20 mouse cellular contexts compared by ENCODE assay signal in genomic region chr7:102048524-102048923, GRCm38 (mm10). TPM values are rescaled to one million over a fixed set of nuclear protein-coding genes. Genes with fewer than 3 reads are reported as not detected.
A peak's percentile ranks its signal among the peaks of the same experiment; 100 is the strongest.
DNase-seq lines count a peak whose midpoint lies in the region; ATAC-seq and TF ChIP-seq lines count a peak whose summit lies in the region.
"Not testable (repeated sequence)": the region's sequence is repeated elsewhere in the genome, so short reads cannot be mapped to it uniquely, and the experiment has no call there.
"Had no signal": no experiment of that assay in that cellular context is flagged by ENCODE, and none has a peak within 500 bp of the region (broad histone marks: within the 10 kb centered on the region; RNA-seq: fewer than 3 reads in every experiment).

No protein-coding gene starts in this region.

- not testable (repeated sequence) for H3K9ac ChIP-seq in MEL (ENCODE audit: control insufficient read depth, low read depth, low read length, poor library complexity, severe bottlenecking); heart, adult 2 months (ENCODE audit: low read depth, low read length); kidney, postnatal 0 days (ENCODE audit: low read depth, low read length); lung, embryonic 14.5 days

- H3K4me1 ChIP-seq in MEL (ENCODE audit: control insufficient read depth in 1 of 2, insufficient read depth in 2 of 2, low read length in 2 of 2); heart, adult 2 months (ENCODE audit: control insufficient read depth, insufficient read depth, low read length); kidney, postnatal 0 days (replicated peaks; ENCODE audit: insufficient read depth, low read length); lung, embryonic 14.5 days (ENCODE audit: insufficient read depth): not testable (repeated sequence)

- not testable (repeated sequence) for H3K4me2 ChIP-seq in kidney, postnatal 0 days (ENCODE audit: low read length); lung, embryonic 14.5 days

- TF ChIP-seq POLR2A in MEL (IDR thresholded peaks at IDR 0.05; ENCODE audit: control insufficient read depth in 1 of 2, insufficient read depth in 1 of 2, low read depth in 1 of 2, low read length in 2 of 2, poor library complexity in 1 of 2); heart, adult 2 months (IDR thresholded peaks at IDR 0.05; ENCODE audit: insufficient read depth, low read depth, low read length): not testable (repeated sequence)

- H3K36me3 ChIP-seq in MEL (ENCODE audit: control insufficient read depth in 1 of 2, insufficient read depth in 2 of 2, low read length in 2 of 2); heart, adult 2 months (ENCODE audit: control insufficient read depth, insufficient read depth, low read length); kidney, postnatal 0 days (ENCODE audit: insufficient read depth, low read length); lung, embryonic 14.5 days (ENCODE audit: insufficient read depth); splenic B cell, adult 2 months (ENCODE audit: control insufficient read depth, insufficient read depth, low read length, poor library complexity, severe bottlenecking): not testable (repeated sequence)

- H3K79me2 ChIP-seq in MEL (ENCODE audit: control insufficient read depth, insufficient read depth, low read length, poor library complexity); heart, adult 2 months (replicated peaks; ENCODE audit: control insufficient read depth, insufficient read depth, low read length): not testable (repeated sequence)

- H3K27me3 ChIP-seq in MEL (ENCODE audit: control insufficient read depth in 1 of 2, insufficient read depth in 2 of 2, low read length in 2 of 2); heart, adult 2 months (ENCODE audit: control insufficient read depth, insufficient read depth, low read length); kidney, postnatal 0 days (ENCODE audit: insufficient read depth, low read length); lung, embryonic 14.5 days (ENCODE audit: insufficient read depth, low read length); splenic B cell, adult 2 months (ENCODE audit: control insufficient read depth, insufficient read depth, low read length, poor library complexity, severe bottlenecking): not testable (repeated sequence)

- not testable (repeated sequence) for ATAC-seq in kidney, postnatal 0 days (replicated peaks; ENCODE audit: low FRiP score, low read depth); lung, embryonic 14.5 days (ENCODE audit: insufficient read depth)

- peak; percentile 7 to 51 (median 36); a peak in 4 of 6 replicates for TF ChIP-seq CTCF in MEL (IDR thresholded peaks at IDR 0.05 in 2 of 3, conservative IDR thresholded peaks at IDR 0.05 in 1 of 3; ENCODE audit: control insufficient read depth in 1 of 3, insufficient read depth in 1 of 3, low read depth in 2 of 3, low read length in 3 of 3, poor library complexity in 1 of 3, severe bottlenecking in 1 of 3)
- TF ChIP-seq CTCF in heart, adult 2 months (IDR thresholded peaks at IDR 0.05) = peak; percentile 63
- TF ChIP-seq CTCF in kidney, postnatal 0 days (IDR thresholded peaks at IDR 0.05; ENCODE audit: low read depth) = peak; percentile 49
- peak; percentile 34 for TF ChIP-seq CTCF in lung, embryonic 14.5 days (IDR thresholded peaks at IDR 0.05; ENCODE audit: low read depth)

- H3K4me3 ChIP-seq in MEL (ENCODE audit: control insufficient read depth in 1 of 2, insufficient read depth in 1 of 2, low read depth in 2 of 2, low read length in 2 of 2); heart, adult 2 months; kidney, postnatal 0 days (replicated peaks; ENCODE audit: low read depth, low read length); lung, embryonic 14.5 days (ENCODE audit: low read depth, low read length): not testable (repeated sequence)

- intact Hi-C loops in heart, adult 2 months (cut with DNase I) = not testable (repeated sequence)

- peak; percentile 36 for TF ChIP-seq RAD21 in MEL (IDR thresholded peaks at IDR 0.05; ENCODE audit: low read depth, low read length)

- not testable (repeated sequence) for H3K27ac ChIP-seq in MEL (ENCODE audit: control insufficient read depth, low read depth, low read length); heart, adult 2 months; kidney, postnatal 0 days; lung, embryonic 14.5 days (ENCODE audit: low read depth)

- not testable (repeated sequence) for H3K9me3 ChIP-seq in MEL (replicated peaks; ENCODE audit: insufficient read depth, low read length); kidney, postnatal 0 days (replicated peaks; ENCODE audit: low read length); lung, embryonic 14.5 days (ENCODE audit: low read depth, low read length)

- DNase-seq in B cell, adult 2 months = peak; percentile 12 to 31
- peak; percentile 60 for DNase-seq in MEL (ENCODE audit: low read depth, low spot score)
- DNase-seq in c-Kit-positive CD71-positive TER-119-positive erythroid progenitor cells, embryonic 14.5 days (ENCODE audit: low spot score) = peak; percentile 37
- DNase-seq in heart, adult 2 months; kidney, postnatal 0 days (ENCODE audit: low spot score); lung, embryonic 14.5 days: not testable (repeated sequence)
- peak; percentile 65 for DNase-seq in splenic B cell, adult 2 months (ENCODE audit: low read depth, low spot score)

- not testable (repeated sequence) for TF ChIP-seq EP300 in MEL (IDR thresholded peaks at IDR 0.05; ENCODE audit: low read depth in 1 of 2, low read length in 2 of 2); heart, adult 2 months (IDR thresholded peaks at IDR 0.05; ENCODE audit: insufficient read depth, low read depth, low read length)

TF ChIP-seq in MEL, 35 proteins besides CTCF, POLR2A, EP300 and RAD21:
- TF ChIP-seq ZNF384 (IDR thresholded peaks at IDR 0.05; ENCODE audit: low read depth, low read length) (peak; percentile 41; the same call in 1 of the 2 replicates), SMC3 (IDR thresholded peaks at IDR 0.05; ENCODE audit: low read depth, low read length) (peak; percentile 41)

RNA-seq across cellular contexts. Expression of gene Rnf121, which starts 16.7 kb away (rescaled TPM):
- total RNA-seq in MEL (2012; rRNA removed) = 17.3 and 18.5 TPM in 2 replicates
- 10 to 100 TPM in 1 of 2 experiments, not detected in 1; 16.0 TPM for polyA plus RNA-seq in MEL (2012; ENCODE audit: insufficient read depth in 1 of 2, insufficient read length in 2 of 2, low read depth in 1 of 2, low replicate concordance in 2 of 2, missing spikeins in 1 of 2)
- 10 to 100 TPM; 20.7 to 23.9 TPM for total RNA-seq in heart, adult 2 months (2021)
- 21.3 and 33.9 TPM in 2 replicates for polyA plus RNA-seq in heart, adult 2 months (2012; rRNA removed)
- 24.8 and 25.5 TPM in 2 replicates for polyA plus RNA-seq in kidney, postnatal 0 days (2015; fragmentation: Nextera tagmentation; extraction: Ambion mirVana)
- polyA plus RNA-seq in lung, embryonic 14.5 days (2014; fragmentation: Nextera tagmentation; extraction: Ambion mirVana) = 24.8 and 29.3 TPM in 2 replicates

RNA-seq across cellular contexts. Expression of gene Xndc1, which starts 16.8 kb away (rescaled TPM):
- total RNA-seq in MEL (2012; rRNA removed) = 15.3 and 16.6 TPM in 2 replicates
- 10 to 100 TPM in 1 of 2 experiments, not detected in 1; 30.0 TPM for polyA plus RNA-seq in MEL (2012; ENCODE audit: insufficient read depth in 1 of 2, insufficient read length in 2 of 2, low read depth in 1 of 2, low replicate concordance in 2 of 2, missing spikeins in 1 of 2)
- 1 to 10 TPM; 5.7 to 6.5 TPM for total RNA-seq in heart, adult 2 months (2021)
- polyA plus RNA-seq in heart, adult 2 months (2012; rRNA removed) = 11.2 and 18.6 TPM in 2 replicates
- polyA plus RNA-seq in kidney, postnatal 0 days (2015; fragmentation: Nextera tagmentation; extraction: Ambion mirVana) = 12.6 and 16.4 TPM in 2 replicates
- 23.8 and 26.9 TPM in 2 replicates for polyA plus RNA-seq in lung, embryonic 14.5 days (2014; fragmentation: Nextera tagmentation; extraction: Ambion mirVana)

RNA-seq across cellular contexts. Expression of gene Xntrpc, which starts 17.0 kb away (rescaled TPM):
- total RNA-seq in MEL (2012; rRNA removed) = 0.08 and 0.13 TPM in 2 replicates
- polyA plus RNA-seq in MEL (2012; ENCODE audit: insufficient read depth in 1 of 2, insufficient read length in 2 of 2, low read depth in 1 of 2, low replicate concordance in 2 of 2, missing spikeins in 1 of 2) = under 1 TPM in 1 of 2 experiments, not detected in 1; 0.14 TPM
- under 1 TPM; 0.81 to 0.98 TPM for total RNA-seq in heart, adult 2 months (2021)
- polyA plus RNA-seq in heart, adult 2 months (2012; rRNA removed) = 1.2 and 2.4 TPM in 2 replicates
- polyA plus RNA-seq in kidney, postnatal 0 days (2015; fragmentation: Nextera tagmentation; extraction: Ambion mirVana) = 0.45 and 0.50 TPM in 2 replicates
- polyA plus RNA-seq in lung, embryonic 14.5 days (2014; fragmentation: Nextera tagmentation; extraction: Ambion mirVana) = 1.0 and 1.2 TPM in 2 replicates
- total RNA-seq: monocyte, adult 5-6 weeks had no signal
- polyA plus RNA-seq: erythroblast, embryonic 14.5 days had no signal

RNA-seq across cellular contexts. Expression of gene Il18bp, which starts 30.0 kb away (rescaled TPM):
- 0.95 and 1.0 TPM in 2 replicates for total RNA-seq in MEL (2012; rRNA removed)
- polyA plus RNA-seq in MEL (2012; ENCODE audit: insufficient read depth in 1 of 2, insufficient read length in 2 of 2, low read depth in 1 of 2, low replicate concordance in 2 of 2, missing spikeins in 1 of 2) = 1 to 10 TPM in 1 of 2 experiments, not detected in 1; 1.8 TPM
- total RNA-seq in heart, adult 2 months (2021) = 10 to 100 TPM in 1 of 2 experiments, 1 to 10 TPM in 1; 8.6 to 12.3 TPM
- polyA plus RNA-seq in heart, adult 2 months (2012; rRNA removed) = 14.4 and 21.8 TPM in 2 replicates
- polyA plus RNA-seq in kidney, postnatal 0 days (2015; fragmentation: Nextera tagmentation; extraction: Ambion mirVana) = 2.0 and 2.1 TPM in 2 replicates
- 2.2 and 2.6 TPM in 2 replicates for polyA plus RNA-seq in lung, embryonic 14.5 days (2014; fragmentation: Nextera tagmentation; extraction: Ambion mirVana)

RNA-seq across cellular contexts. Expression of gene Trpc2, which starts 34.4 kb away (rescaled TPM):
- not detected in 2 replicates for total RNA-seq in MEL (2012; rRNA removed)
- not detected for polyA plus RNA-seq in MEL (2012; ENCODE audit: insufficient read depth in 1 of 2, insufficient read length in 2 of 2, low read depth in 1 of 2, low replicate concordance in 2 of 2, missing spikeins in 1 of 2)
- under 1 TPM in 1 of 2 experiments, not detected in 1; 0.23 TPM for total RNA-seq in heart, adult 2 months (2021)
- polyA plus RNA-seq in heart, adult 2 months (2012; rRNA removed) = 0.70 and 1.2 TPM in 2 replicates
- polyA plus RNA-seq in kidney, postnatal 0 days (2015; fragmentation: Nextera tagmentation; extraction: Ambion mirVana) = not detected in 2 replicates
- not detected in 2 replicates for polyA plus RNA-seq in lung, embryonic 14.5 days (2014; fragmentation: Nextera tagmentation; extraction: Ambion mirVana)
- total RNA-seq: hematopoietic stem cell, adult 5-6 weeks; left cerebral cortex, adult 18-20 months; monocyte, adult 5-6 weeks had no signal
- polyA plus RNA-seq: embryonic facial prominence, embryonic 13.5 days; forebrain, embryonic 12.5 days; heart, embryonic 10.5 days; hindbrain, embryonic 15.5 days; intestine, embryonic 16.5 days; kidney, embryonic 15.5 days; liver, embryonic 15.5 days; midbrain, embryonic 12.5 days; neural tube, embryonic 11.5 days had no signal
